Mouse (Mus musculus): ENCODE data around the gene Olfml2b. TPM values are rescaled to one million over a fixed set of nuclear protein-coding genes. Genes with fewer than 3 reads are reported as not detected.

Gene Olfml2b
- total and polyA plus RNA-seq, 3 experiments: not detected

GRCm38 (mm10) chr1:170608461-170609071, 35.8 kb upstream of the Olfml2b start (continued):
- TF ChIP-seq USF1 (IDR thresholded peaks at IDR 0.05; ENCODE audit: low read depth, low read length): no peak
- no peak for TF ChIP-seq POLR2AphosphoS2 (IDR thresholded peaks at IDR 0.05; ENCODE audit: low read length)
- TF ChIP-seq MAFK (IDR thresholded peaks at IDR 0.05; ENCODE audit: borderline replicate concordance, low read depth, low read length): no peak
- TF ChIP-seq TBP (IDR thresholded peaks at IDR 0.05; ENCODE audit: low read depth, low read length): 0 out of 2 replicates have a peak, but pooled peaks have one; percentile 12
- no peak for TF ChIP-seq RAD21 (IDR thresholded peaks at IDR 0.05; ENCODE audit: low read depth, low read length)
- TF ChIP-seq ELF1 (IDR thresholded peaks at IDR 0.05; ENCODE audit: low read depth, low read length): no peak; the same call in 1 of the 2 replicates
- no peak for TF ChIP-seq HCFC1 (IDR thresholded peaks at IDR 0.05; ENCODE audit: low read depth, low read length)
- TF ChIP-seq ZNF384 (IDR thresholded peaks at IDR 0.05; ENCODE audit: low read depth, low read length): 0 out of 2 replicates have a peak, but pooled peaks have one; percentile 39
- TF ChIP-seq GATA1 (IDR thresholded peaks at IDR 0.05; ENCODE audit: low read depth, low read length): 0 out of 2 replicates have a peak, but pooled peaks have one; percentile 44
- TF ChIP-seq TCF12 (IDR thresholded peaks at IDR 0.05; ENCODE audit: low read depth, low read length): peak; percentile 38; the same call in 1 of the 2 replicates
- no peak for TF ChIP-seq UBTF (IDR thresholded peaks at IDR 0.05; ENCODE audit: borderline replicate concordance, insufficient read depth, low read depth, low read length)
- no peak for TF ChIP-seq POLR2AphosphoS5 (IDR thresholded peaks at IDR 0.05; ENCODE audit: borderline replicate concordance, low read depth, low read length)
- TF ChIP-seq CHD1 (IDR thresholded peaks at IDR 0.05; ENCODE audit: low read depth, low read length): no peak
- TF ChIP-seq CTCF (IDR thresholded peaks at IDR 0.05 in 2 of 3, conservative IDR thresholded peaks at IDR 0.05 in 1 of 3; ENCODE audit: control insufficient read depth in 1 of 3, insufficient read depth in 1 of 3, low read depth in 2 of 3, low read length in 3 of 3, poor library complexity in 1 of 3, severe bottlenecking in 1 of 3): no peak
- peak; percentile 63; the same call in 1 of the 2 replicates for TF ChIP-seq MAX (IDR thresholded peaks at IDR 0.05; ENCODE audit: low read length)
- no peak; the same call in 1 of the 2 replicates for TF ChIP-seq SIN3A (IDR thresholded peaks at IDR 0.05; ENCODE audit: low read length)
- no peak for TF ChIP-seq CHD2 (IDR thresholded peaks at IDR 0.05; ENCODE audit: low read length)
- no peak for TF ChIP-seq POLR2A (IDR thresholded peaks at IDR 0.05; ENCODE audit: control insufficient read depth in 1 of 2, insufficient read depth in 1 of 2, low read depth in 1 of 2, low read length in 2 of 2, poor library complexity in 1 of 2)
- TF ChIP-seq JUND (IDR thresholded peaks at IDR 0.05; ENCODE audit: low read depth, low read length): no peak
- 0 out of 2 replicates have a peak, but pooled peaks have one; percentile 4 for TF ChIP-seq ZC3H11A (IDR thresholded peaks at IDR 0.05; ENCODE audit: low read depth, low read length)
- TF ChIP-seq ZMIZ1 (IDR thresholded peaks at IDR 0.05; ENCODE audit: low read depth, low read length): no peak
- peak; percentile 80 for TF ChIP-seq ETS1 (IDR thresholded peaks at IDR 0.05; ENCODE audit: low read depth, low read length)
- peak; percentile 63 for TF ChIP-seq MYB (IDR thresholded peaks at IDR 0.05; ENCODE audit: low read depth, low read length)

GRCm38 (mm10) chr1:170609872-170610271, 34.5 kb upstream of the Olfml2b start:
- H3K9ac ChIP-seq (ENCODE audit: control insufficient read depth, low read depth, low read length, poor library complexity, severe bottlenecking): peak overlapping the region; percentile 16
- H3K27me3 ChIP-seq (ENCODE audit: control insufficient read depth in 1 of 2, insufficient read depth in 2 of 2, low read length in 2 of 2): no peaks in the 10 kb centered on the region
- peak overlapping the region; percentile 12 to 28; a peak in 2 of 4 replicates for H3K4me3 ChIP-seq (ENCODE audit: control insufficient read depth in 1 of 2, insufficient read depth in 1 of 2, low read depth in 2 of 2, low read length in 2 of 2)
- no peak for TF ChIP-seq BHLHE40 (IDR thresholded peaks at IDR 0.05; ENCODE audit: borderline replicate concordance, low read depth, low read length)
- no peak for TF ChIP-seq E2F4 (IDR thresholded peaks at IDR 0.05; ENCODE audit: borderline replicate concordance, low read depth, low read length)
- TF ChIP-seq USF1 (IDR thresholded peaks at IDR 0.05; ENCODE audit: low read depth, low read length): no peak
- TF ChIP-seq POLR2AphosphoS5 (IDR thresholded peaks at IDR 0.05; ENCODE audit: borderline replicate concordance, low read depth, low read length): no peak
- TF ChIP-seq SIN3A (IDR thresholded peaks at IDR 0.05; ENCODE audit: low read length): no peak
- TF ChIP-seq TAL1 (IDR thresholded peaks at IDR 0.05; ENCODE audit: low read length): no peak
- TF ChIP-seq NRF1 (IDR thresholded peaks at IDR 0.05; ENCODE audit: insufficient read depth, low read depth, low read length, poor library complexity, severe bottlenecking): no peak
- no peak for TF ChIP-seq MYC (IDR thresholded peaks at IDR 0.05; ENCODE audit: low read depth, low read length)
- TF ChIP-seq GATA1 (IDR thresholded peaks at IDR 0.05; ENCODE audit: low read depth, low read length): no peak
- TF ChIP-seq GABPA (IDR thresholded peaks at IDR 0.05; ENCODE audit: low read depth, low read length): no peak
- TF ChIP-seq CHD2 (IDR thresholded peaks at IDR 0.05; ENCODE audit: low read length): no peak
- H3K36me3 ChIP-seq (ENCODE audit: control insufficient read depth in 1 of 2, insufficient read depth in 2 of 2, low read length in 2 of 2): peaks cover 0 to 31% of the 10 kb centered on the region in 2 experiments; a peak in 2 of 4 replicates
- peak; percentile 76 for DNase-seq (ENCODE audit: low read depth, low spot score)
- no peaks in the 10 kb centered on the region for H3K79me2 ChIP-seq (ENCODE audit: control insufficient read depth, insufficient read depth, low read length, poor library complexity)
- H3K4me1 ChIP-seq (ENCODE audit: control insufficient read depth in 1 of 2, insufficient read depth in 2 of 2, low read length in 2 of 2): peaks cover 15 to 28% of the 10 kb centered on the region in 2 experiments
- H3K27ac ChIP-seq (ENCODE audit: control insufficient read depth, low read depth, low read length): peak overlapping the region; percentile 70
- no peaks in the 10 kb centered on the region for H3K9me3 ChIP-seq (replicated peaks; ENCODE audit: insufficient read depth, low read length)
